Mouse (Mus musculus) spleen, embryonic (tissue): ENCODE measurements around the gene Bcl6.

ENCODE experiments used
- CTCF ChIA-PET: fragments of 350-600 bp; sonication (Branson Sonifier 250); formaldehyde crosslinking; loops from one replicate; lab custom pipeline; 2022; lab: Charles Lee

Gene Bcl6

DNA sequence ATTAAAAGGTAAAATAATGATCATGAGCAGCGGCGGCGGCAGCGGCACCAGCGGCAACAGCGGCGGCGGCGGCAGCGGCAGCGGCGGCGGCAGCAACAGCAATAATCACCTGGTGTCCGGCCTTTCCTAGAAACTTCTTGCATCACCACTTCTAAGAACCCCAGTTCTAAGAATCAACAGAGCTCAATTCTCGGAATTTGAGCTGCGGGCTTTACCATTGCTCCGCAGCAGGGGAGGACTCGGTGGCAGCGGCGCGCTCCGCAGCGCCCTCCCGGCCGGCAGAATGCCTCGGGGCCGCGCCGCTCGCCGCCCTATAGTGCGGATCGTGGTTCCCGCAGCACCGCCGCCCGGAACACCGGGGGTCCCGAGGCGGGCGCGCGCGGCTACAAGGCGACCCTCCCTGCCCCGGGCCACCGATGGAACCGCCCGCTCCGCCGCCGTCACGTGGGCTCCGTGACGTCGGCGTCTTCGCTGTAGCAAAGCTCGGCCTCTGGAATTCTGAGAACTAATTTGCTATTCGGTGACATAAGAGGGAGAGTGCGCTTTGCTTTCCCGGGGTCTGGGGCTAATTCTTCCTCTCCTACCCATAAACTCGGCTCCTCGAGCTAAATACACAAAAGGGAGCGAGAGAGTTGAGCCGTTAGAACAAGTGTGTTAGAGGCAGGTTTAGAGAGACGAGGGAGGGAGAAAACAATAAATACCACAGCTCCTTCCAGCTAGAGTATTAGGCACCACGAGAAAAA lies at the start of gene Bcl6, which contains the start of gene Gm37419:
Gene Bcl6, minus strand, starts transcription at position 387 of the 743 bp plus-strand sequence.
Gene Gm37419, plus strand, starts transcription at position 17 of the 743 bp plus-strand sequence.
- CTCF ChIA-PET: interaction anchor here (0.6 to 0.7 kb wide), 4 partner anchors 220 to 874 kb away, joined by 3 to 4 read pairs (median 4); no protein-coding TSS in a partner anchor

DNA sequence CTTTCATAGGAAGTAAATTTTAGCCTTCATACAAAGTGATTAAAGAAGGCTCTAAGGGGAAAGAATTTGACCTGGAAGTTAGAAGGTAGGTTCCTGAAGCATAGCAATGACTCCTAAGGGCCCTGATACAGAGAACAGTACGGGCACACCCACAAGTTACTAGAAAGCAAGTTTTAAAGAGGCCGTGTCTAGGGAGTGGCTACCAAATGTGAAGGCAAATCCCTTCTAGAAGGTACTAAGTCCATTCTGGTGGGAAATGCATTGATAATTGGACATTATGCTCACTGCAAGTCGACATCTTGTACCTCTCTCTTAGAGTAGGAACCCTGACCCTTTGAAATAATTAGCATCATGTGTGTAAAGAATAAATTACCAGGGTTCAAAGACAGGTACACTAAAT lies 47.7 kb upstream of the Bcl6 start:
- CTCF ChIA-PET: no interaction called here

DNA sequence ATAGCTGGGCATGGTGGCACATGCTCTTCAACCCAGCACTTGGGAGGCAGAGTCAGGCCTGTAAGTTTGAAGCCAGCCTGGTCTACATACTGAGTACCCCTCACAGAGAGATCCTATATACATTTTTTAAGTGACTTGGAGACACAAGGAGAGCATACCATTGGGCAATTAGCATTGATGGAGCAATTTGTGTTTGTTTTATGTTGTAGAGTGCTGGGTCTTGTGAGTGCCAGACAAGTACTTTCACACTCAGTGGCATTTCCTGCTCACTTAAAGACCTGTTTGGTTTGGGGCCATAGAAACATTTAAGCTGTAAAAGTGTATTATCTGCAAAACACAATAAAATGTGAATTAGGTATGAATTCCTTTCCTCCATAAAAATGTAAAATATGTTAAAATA lies 47.1 kb upstream of the Bcl6 start:
- CTCF ChIA-PET: no interaction called here

DNA sequence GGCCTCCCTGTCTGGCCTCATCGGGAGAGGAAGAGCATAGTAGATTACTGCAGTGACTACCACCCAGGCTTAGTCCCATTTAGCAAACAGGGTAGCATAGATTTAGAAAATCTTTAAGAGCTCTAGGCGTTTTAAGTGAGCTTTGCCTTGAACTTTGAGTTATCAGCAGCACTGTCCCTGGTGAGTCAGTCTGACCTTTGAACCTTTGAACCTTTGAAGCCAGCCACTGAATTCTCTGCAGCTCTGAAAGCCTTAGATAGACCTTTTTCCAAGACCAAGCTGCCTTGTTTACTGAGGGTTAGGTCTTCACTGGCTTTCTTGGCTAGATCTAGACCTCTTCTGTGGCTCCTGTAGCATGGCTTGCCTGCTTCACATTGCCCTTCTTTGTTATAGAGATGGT lies 45.8 kb upstream of the Bcl6 start:
- CTCF ChIA-PET: no interaction called here

DNA sequence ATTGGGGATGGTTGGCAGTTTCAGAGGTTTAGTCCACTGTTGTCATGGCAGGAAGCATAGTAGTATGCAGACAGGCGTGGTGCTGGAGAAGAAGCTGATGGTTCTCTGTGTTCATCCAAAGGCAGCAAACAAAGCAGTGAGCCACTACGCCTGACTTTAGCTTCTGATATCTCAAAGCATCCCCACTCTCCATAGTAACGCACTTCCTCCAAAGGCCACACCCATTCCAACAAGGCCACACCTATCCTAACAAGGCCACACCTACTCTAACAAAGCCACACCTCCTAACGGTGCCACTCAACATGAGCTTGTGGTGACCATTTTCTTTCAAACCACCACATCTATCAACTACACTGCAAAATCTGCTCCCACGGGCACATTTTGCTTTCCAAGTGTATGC lies 44.6 kb upstream of the Bcl6 start:
- CTCF ChIA-PET: no interaction called here

DNA sequence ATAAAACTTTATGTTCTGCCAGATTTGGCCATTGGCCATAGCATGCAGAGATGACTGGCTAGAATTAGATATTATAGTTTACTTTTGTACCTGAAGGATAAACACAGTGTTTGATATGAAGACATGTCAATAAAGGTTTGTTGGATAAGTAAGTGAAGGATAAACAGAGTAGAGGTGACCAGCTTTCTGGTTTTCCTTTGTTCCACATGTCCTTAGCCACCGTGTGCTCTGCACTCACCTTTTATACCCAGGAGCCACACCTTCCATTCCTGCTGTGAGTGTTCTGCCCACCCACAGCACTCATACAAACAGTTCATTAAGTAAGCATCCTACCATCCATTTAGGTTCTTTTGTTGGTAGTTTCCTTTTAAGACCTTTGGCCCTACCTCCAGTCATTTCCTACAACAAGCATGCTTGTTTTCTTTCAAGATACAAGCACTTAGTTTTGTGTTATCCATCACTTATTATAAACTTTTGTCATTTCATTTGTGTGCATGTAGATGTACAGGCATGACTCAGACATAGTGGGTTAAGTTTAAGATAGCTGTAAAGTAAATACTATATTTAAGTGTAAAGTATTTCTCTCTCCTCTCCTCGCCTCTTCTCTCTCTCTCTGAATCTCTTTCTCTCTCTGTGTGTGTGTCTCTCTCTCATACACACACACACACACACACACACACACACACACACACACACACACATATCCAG lies 41.5 kb upstream of the Bcl6 start:
- CTCF ChIA-PET: no interaction called here

DNA sequence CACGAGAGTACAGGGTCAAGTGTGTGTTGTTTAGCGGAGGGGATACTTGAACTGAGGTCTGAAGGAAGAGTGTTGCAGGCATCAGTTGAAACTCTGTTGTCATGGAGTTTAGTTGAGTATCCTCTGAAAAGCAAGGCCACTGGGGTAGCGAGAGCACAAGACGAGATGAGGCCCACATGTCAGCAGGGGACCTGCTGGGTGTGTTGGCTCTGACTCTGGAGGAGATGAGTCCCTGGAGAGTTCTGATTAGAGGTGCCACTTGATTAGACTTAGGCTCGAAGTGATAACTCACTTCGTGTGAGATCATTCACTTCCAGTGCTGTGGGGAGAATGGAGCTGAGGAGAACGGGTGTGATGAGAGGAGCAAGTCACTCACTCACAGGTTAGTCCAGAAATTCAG lies 36.8 kb upstream of the Bcl6 start:
- CTCF ChIA-PET: no interaction called here

DNA sequence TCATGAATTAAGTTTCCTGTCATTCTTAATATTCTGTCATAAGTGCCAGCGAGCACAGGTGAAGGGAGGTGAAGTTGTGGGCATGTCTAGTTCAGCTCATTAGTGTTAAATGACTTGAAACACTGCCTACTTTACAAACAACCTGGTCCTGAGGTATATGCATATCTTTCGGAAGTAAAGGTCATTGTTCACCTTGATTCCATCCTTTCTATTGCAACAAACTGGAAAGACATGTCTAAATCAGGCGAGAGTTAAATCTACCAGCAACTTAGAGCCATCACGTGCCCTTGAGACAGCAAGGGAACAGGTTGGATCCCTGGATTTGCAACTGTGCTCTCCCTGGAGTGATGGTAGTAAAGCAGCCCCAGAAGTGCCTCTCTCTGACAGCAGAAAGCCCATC lies 34.0 kb upstream of the Bcl6 start:
- CTCF ChIA-PET: interaction anchor here (0.6 kb wide), 1 partner anchor 894 kb away, joined by 8 read pairs; no protein-coding TSS in a partner anchor

DNA sequence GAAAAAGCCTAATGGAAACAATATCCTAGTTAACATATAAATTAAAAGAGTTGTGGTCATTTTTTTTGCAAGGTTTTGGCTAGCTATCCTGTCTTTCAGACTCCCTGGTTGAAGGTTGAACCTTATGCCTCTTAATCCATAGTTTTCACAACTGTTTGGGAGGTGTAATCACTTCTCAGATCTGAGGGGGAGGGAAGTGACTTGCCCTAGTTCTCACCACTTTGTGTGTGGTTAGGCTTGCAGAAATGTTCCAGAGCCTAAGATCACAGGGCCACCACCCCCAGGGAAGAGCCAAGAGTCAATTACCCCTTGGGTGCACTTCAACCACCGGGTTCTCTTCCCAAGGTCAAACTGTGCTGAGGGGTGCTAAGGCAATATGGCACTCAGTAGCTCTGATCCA lies 33.1 kb upstream of the Bcl6 start:
- CTCF ChIA-PET: no interaction called here

DNA sequence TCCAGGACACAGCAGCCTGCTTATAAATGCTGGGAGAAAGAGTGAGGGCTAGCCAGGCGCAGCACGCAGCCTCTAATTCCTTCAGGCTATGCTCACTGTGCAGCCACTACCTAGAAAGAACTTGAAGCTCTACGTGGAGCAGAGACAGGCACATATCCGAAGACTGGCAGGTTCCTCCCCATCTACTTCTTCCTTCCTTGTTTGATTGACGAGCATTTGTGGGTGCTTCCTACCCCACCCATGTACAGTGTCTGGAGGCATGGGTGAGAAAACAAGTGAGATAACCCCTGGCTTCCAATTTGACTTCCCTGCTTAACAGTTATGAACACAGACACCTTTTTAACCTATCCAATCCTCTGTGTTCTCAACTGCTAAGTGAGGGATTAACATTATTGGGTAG lies 28.1 kb upstream of the Bcl6 start:
- CTCF ChIA-PET: no interaction called here

DNA sequence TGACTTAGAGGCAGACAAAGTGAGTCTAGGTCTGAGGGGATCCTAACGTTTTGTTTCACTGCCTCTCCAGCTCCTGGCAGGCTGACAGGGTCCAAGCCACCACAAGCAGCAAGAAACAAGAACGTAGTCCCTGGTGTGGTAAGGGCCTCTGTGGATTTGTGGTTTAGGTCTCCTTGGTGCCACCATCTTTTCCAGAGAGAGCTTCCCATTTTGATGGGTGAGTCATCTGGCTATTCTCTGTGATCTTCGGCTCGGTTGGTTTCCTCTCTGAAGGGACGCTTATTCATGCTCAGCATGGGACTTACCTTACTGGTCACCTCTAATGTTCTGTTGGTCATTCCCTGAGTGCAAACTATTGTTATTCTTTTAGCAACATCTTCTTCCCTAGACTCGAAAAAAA lies 27.6 kb upstream of the Bcl6 start:
- CTCF ChIA-PET: no interaction called here

DNA sequence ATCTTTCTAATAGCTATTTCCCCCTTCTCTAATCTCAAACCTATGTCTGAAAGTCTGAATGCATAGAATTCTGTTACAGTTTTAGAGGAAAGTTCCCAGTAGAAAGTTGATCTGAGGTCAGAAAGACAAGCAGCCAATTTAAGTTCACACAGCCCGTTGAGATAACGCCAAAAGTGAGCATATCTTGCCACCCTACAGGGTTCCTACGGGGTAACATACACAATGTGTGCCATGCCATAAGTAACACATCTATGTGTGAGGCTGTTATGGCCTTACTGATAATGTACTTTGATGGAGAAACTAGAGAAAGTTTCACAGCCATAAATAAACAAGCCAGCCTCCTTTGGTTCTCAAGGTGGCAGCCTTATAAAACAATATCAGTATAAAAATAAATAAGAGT lies 25.7 kb upstream of the Bcl6 start:
- CTCF ChIA-PET: no interaction called here

DNA sequence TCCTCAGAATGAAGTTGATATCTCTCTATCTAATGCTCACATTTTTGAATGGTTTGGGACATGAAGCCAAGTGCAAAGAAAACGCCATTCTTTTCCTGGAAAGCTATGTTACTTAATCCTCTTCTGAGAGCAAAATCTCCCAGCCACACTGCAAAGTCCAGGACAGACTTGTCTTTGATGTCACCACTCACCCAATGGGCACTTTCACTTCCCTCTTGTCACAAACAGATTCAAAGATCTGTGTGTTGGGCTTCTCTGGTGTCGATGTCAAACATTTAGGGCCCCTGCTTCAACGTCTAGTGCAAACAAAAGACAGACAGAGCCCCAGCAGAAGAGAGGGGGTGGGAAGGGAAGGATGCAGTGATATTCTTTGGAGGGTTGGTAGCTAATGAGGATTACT lies 23.4 kb upstream of the Bcl6 start:
- CTCF ChIA-PET: interaction anchor here (0.6 kb wide), 1 partner anchor 331 kb away, joined by 3 read pairs; no protein-coding TSS in a partner anchor

DNA sequence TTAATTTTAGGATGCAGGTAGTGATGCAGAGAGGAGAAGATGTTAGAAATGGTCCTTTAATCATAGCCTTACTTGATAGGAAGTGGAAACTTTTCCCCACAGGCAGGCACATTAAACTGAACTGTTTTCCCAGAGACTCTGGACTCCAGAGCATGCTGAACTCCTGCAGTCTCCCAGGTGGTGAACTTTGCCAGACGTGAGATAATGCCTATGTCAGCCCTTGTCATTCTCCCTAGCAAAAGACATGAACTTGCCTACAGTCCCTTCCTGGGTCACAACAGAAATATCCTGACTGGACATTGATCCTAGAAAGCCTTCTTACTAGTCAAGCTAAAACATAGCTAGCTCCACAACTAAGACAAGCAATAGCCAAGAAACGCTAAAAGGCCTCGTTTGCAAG lies 22.7 kb upstream of the Bcl6 start:
- CTCF ChIA-PET: interaction anchor here (0.6 kb wide), 1 partner anchor 26 kb away, joined by 5 read pairs; no protein-coding TSS in a partner anchor

DNA sequence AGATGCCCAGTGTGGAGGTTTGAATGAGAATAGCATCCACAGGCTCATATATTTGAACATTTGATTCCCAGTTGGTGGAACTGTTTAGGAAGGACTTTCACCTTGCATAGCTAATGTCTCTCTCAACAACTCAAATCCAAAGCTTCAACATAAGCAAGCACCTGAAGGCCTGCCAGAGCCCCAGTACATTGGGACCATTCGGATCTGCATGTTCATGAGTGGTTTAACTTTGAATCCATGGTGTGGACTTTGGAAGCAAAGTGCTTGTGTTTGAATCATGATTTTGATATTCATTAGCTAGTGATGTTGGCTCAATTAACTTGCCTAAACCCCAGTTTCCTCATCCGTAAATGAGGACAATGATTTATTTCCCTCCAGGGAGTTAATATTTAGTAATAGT lies 21.2 kb upstream of the Bcl6 start:
- CTCF ChIA-PET: no interaction called here

DNA sequence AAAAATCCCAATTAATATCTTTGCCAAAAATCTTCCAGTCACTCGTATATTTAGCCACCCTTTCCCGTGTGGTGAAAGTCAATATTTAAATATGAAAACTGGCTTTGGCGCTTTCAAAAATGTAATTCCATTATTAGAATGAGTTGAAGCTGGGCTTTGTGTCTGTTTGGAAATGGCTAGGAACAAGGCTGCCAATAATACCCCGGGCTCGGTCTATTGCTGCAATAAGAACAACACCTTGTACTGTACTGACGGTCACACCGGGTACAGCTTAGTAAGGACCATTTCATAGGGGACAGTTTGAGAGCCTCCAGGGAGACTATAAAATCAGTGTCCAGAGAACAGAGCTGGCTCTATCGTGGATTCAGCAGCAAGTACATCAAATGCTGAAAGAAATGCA lies 17.3 kb upstream of the Bcl6 start:
- CTCF ChIA-PET: no interaction called here

DNA sequence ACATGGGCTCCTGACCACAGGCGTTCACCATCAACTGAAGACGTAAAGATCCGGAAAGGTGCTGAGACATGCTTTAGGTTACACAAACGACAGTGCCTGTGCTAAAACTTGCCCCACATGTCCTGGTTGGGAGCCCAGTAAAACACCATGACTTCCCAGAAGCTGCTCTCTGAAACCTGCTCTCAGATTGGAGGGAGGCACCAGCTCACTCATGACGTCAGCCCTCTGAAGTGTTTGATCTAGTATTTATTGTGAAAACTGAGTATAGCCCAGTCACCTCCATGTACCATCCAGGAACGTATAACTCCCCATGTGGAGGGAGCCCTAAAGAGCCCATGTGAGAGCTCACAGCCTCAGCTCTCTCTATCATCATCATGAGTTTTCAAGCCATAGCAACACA lies 9.3 kb upstream of the Bcl6 start:
- CTCF ChIA-PET: no interaction called here

DNA sequence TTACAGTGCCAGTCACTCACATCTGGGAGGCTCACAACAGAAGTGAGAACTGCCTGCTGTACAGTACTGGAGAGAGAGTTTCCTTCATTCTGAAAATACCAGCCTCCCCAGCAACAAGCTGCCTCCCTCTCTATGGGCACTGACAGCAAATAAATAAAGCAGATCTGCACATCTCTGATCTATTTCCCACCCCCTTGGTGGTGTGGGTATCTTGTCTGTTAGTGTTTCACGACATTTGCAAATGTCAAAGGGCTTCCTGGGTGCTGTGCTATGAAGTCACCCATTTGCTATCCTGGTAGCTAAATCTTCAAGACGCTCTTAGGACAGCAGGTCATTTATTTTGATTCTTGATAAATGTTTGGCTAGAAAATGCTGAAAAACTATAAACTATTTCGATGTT lies 8.6 kb upstream of the Bcl6 start:
- CTCF ChIA-PET: interaction anchor here (0.6 kb wide), 1 partner anchor 350 kb away, joined by 21 read pairs; no protein-coding TSS in a partner anchor

DNA sequence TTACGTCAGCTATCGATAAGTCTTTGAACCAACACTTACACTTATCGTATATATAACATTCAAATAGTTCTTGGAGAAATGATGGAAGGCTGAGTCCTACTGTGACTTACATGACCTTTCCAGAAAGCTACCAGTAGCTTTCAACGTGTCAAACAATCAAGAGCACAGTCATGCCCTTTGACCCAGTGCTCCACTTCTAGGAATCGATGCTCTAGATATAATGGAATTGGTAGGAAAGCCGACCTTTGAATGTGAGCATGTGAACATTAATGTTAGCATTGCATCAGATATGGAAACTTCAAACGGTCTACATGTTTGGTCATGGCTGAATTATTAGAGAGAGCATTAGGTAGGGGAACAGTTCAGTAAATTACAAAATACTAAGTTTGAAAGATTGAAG lies 7.7 kb upstream of the Bcl6 start:
- CTCF ChIA-PET: no interaction called here

DNA sequence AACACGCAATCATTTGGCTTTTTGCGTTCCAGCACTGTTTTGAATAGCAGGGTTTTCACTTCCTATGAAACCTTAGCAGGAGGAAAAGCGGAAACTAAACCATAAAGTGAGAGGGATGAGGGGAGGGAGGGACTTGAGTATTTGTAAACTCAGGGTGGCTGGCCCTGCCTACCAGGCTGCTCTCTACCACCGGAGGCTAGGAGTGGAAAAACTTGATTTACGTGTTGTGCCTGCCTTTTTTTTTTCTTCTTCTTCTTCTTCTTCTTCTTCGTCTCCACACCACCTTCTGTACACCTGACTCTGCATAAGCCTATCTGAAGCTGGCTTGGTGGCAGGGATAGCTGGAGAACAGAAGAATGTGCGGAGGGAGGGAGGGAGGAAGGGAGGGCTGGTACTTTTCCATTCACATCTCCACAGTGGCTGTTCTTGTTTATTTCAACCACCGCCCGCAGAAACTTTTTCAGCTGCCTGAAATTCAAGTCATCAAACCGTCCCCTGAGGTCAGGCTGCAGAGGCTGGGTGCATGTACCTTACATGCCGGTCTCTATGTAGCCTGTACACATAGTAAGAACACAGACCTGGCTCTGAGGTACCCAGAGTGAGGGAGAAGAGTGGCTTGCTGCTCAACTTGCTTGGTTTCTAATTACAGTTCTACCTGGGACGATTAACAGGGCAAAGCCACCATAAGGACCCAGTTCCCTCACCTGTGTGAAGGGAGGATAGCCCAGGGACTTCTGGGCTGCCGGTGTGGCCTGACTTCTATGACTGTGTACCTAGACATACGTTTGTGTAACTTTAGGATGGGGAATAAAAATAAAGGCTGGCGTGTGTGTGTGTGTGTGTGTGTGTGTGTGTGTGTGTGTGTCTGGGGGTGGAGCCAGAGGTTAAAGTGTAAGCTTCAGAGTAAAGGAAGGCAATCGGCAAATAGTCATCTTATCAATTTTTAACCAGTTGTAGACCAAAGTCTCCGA lies 5.0 kb upstream of the Bcl6 start:
- CTCF ChIA-PET: interaction anchor here (0.6 kb wide), 1 partner anchor 11 kb away, joined by 6 read pairs; no protein-coding TSS in a partner anchor

DNA sequence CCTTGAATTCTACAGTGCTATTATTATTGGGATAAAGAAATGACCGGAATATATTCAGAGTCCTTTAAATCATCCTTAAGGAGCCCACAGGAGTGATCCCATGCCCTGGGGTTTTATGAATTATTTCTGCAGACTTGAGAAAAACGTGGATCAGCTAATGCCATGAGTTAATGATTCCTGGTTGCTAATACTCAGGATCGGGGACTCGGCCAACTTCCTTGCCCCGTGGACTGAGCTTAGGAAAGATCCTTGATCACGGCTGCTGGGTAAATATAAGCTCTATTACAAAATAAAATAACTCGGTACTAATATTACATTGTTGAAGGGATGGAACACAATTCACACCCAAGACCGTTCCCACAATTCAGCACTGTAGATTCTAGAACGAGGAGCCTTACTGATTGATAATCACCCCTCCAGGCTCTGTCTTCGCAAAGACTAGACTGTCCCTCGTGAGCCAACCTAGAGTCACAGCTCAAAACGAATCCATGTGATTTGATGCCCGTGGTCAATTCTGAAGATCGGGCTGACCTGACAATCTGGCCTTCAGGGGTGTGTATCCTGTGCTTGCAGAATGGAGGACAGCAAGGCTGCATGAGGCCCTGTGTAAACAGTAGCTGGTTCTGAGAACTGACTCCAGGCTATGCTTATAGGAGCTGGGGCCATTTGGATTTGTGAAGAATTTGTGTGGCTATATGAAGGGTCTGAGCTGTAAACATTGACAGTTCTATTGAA lies 3.4 kb upstream of the Bcl6 start:
- CTCF ChIA-PET: interaction anchor here (1.1 kb wide), 1 partner anchor 9 kb away, joined by 4 read pairs; no protein-coding TSS in a partner anchor
